Mouse (Mus musculus) embryonic stem cell, embryonic (primary cell): Measurements from ENCODE around the gene Tas2r135.

ENCODE experiments used
- CTCF ChIA-PET, 4 experiments: fragments of 300-600 bp in 2 of 4; fragments of 350-600 bp in 2 of 4; sonication (Branson Sonifier 250); formaldehyde crosslinking; loops; one replicate each; lab custom pipeline; 2022; ENCODE audit warnings: inconsistent platforms in 2 of 4; lab: Charles Lee
- POLR2A ChIA-PET, 4 experiments: fragments of 300-600 bp in 2 of 4; fragments of 350-600 bp in 2 of 4; sonication (Branson Sonifier 250); formaldehyde crosslinking; loops; one replicate each; lab custom pipeline; 2022; ENCODE audit warnings: antibody characterized with exemption in 4 of 4, inconsistent platforms in 1 of 4; lab: Charles Lee

The Tas2r135 gene

DNA sequence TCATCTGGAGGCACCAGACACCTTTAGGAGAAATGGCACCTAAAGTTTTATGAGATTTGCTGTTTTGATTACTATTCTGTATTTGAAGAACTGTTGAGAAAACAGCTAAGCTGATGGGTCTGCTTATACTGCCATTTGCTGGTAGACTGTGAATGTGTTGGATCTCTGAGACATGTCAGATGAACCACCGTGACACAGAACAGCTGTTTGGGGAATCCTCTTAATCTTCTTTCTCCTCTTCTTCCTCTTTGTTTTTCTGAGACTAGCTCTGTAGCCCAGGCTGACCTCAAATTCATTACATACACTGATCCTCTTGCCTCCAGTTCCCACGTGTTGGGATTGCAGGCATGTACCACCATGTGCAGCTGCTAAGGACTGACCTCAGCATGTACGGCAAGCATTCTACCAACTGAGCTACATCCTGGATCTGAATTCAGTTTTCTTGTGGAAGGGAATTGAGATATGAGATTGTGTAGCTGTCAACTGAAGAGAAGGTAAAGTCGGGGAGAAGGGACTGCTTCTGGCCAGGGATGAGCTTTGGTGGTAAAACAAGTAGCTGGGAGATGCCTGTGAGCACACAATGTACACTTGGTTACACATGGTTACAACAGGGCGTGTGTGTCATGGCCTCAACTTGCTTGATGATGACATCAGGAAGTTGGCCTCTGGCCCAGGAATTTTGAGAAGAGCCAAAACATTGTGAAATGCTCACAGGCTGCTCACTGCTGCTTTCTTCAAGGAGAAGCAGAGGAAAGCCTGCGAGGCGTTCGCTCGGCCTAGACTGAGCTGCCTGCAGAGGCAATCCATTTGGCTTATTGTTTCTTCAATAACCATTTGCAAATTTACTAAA lies 9.0 kb upstream of the Tas2r135 start:
- ChIA-PET CTCF (interaction anchor here in 1 of 4 experiments (0.6 kb wide), 1 partner anchor 189 kb away, joined by 3 read pairs; no protein-coding TSS in a partner anchor), POLR2A (no interaction called here)

DNA sequence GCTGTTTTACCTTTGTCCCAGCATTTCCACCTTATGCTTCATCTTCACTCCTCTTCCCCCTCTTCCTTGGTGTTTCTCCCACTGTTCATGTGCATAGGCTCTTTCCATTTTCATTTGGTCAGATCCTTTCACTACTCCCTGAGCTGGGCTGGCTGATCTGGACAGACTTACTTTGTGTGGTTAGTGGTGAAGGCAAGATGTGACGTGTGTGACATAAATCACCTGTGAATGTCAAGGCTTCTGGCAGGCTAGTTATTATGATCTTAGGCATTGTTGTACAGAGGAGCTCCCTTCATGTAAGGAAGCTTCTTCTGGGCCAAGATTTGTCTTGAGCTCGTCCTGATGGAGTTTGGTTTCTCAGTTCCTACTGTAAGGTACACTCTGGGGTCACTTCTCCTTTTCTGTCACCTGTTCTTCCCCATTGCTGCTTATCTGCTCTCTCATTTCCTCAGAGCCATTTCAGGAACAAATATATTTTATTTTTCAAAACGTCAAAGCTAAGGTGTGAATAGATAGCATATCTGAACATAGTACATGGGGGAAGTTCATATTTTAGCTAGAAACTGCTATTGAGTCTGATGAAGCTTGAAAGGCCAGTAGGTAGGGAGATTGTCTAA lies 8.1 kb upstream of the Tas2r135 start:
- ChIA-PET POLR2A (no interaction called here), CTCF (interaction anchor here in 1 of 4 experiments (0.6 kb wide), 1 partner anchor 196 kb away, joined by 9 read pairs; no protein-coding TSS in a partner anchor)

DNA sequence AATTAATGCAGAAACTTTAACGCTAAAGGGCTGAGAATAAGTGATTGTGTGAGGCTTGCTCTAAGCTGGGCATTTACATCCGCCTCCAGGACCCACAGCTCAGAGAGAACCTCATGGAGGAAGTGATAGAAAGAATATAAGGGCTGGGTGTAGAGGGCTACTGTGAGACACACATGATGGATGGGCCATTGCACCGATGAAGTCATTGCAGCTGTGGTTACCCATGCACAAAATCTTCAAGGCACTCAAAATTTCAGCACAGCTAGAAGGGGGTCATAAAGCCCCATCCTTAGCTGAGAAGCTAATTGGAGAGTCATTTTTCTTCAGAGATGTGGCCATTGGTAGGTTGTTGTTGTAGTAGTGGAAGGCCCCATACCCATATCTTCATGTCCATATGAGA lies 6.9 kb upstream of the Tas2r135 start:
- ChIA-PET POLR2A (no interaction called here), CTCF (no interaction called here)

DNA sequence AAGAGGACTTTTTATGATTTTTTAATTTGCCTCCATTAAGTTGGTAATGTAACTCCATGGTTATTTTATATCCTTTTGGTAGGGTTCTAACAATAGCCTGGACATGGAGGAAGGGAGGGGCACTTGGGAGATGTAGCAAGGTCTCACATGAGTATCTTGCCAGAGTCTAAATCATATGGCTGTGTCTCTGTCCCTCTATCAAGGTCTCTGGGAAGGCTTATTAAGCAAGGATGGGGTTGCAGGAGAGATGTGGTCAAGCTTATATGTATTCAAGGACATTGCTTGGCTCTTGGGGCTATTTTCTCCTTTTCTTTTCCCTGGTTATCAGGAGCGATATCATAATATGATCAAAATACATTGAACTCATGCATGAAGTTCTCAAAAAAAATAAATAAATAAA lies 6.2 kb upstream of the Tas2r135 start:
- CTCF ChIA-PET: no interaction called here
- POLR2A ChIA-PET: no interaction called here

DNA sequence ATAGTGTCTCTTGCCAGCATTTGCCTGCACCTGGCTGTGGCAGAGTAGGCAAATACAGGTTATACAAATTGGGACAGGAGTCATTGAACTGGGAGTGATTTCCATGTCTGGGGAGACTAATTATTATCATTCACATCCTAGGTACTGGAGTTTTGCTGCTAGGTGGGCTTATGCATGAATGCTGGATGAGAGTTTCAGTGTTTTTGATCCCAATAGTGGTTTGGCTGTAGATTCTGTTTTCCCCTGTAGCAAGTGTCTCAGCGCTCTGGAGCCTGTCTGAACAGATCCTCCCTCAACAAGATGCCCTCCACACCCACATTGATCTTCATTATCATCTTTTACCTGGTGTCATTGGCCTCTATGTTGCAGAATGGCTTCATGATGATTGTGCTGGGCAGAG lies 5.3 kb upstream of the Tas2r135 start, which contains the start of gene Tas2r143:
TSS of gene Tas2r143 (plus strand) at position 301 of the 400 bp plus-strand sequence.
- ChIA-PET POLR2A (no interaction called here), CTCF (no interaction called here)

DNA sequence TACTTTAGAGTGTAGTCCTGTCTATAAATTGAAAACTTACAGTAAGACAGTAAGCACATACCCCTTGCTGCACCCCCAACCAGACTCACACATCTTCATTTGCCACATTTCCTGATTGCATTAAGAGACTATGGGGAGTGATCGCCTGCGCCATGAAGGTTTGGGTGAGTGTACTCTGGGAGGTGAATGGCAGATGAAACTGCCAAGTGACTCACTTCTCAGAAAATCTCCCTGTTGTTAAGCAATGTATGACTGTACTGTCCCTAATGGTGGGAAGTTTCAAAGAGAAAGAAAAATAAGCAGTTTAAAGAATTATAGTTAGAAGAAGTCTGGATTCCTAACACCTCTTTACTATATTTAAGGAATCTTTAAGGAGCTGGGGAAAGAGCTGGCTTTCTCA lies 14.2 kb downstream of the Tas2r135 start:
- ChIA-PET CTCF (no interaction called here), POLR2A (no interaction called here)

DNA sequence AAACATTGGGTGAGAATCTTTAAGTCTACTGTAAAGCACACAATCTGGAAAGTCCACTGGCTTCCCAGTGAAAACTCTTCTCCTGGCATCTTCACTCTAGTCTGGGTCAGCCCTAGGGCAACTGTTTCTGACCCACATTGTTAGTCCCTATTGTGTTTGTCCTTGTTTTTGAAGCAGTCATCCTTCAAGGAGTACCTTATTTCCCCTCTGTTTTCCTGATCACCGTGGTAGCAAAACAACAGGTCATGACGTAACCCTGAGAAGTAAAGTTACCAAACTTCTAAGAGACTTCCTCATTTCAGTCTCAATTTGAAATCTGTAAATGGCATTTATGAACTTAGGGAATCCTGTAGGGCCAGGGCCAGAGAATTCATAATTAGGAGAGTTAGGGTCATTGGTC lies 16.2 kb downstream of the Tas2r135 start:
- CTCF ChIA-PET: no interaction called here
- POLR2A ChIA-PET: no interaction called here

DNA sequence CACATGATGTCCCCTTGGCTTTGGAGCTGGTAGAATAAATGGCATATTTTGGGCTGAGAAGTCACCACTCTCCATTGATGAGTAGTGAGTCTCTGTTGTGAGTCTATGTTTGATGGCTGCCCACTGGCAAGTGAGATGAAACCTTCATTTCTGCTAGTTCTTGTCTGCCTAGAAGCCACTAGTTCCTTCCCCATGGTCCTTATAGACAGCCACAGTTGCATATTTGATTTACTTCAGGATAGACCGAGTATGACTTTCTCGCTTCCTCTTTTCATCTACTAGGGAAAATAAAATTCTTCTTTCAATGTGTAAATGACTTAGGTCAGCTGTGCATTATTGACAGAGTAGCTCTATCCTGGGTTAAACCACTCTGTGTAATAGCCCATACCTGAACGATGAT lies 19.2 kb downstream of the Tas2r135 start:
- POLR2A ChIA-PET: no interaction called here
- CTCF ChIA-PET: no interaction called here

DNA sequence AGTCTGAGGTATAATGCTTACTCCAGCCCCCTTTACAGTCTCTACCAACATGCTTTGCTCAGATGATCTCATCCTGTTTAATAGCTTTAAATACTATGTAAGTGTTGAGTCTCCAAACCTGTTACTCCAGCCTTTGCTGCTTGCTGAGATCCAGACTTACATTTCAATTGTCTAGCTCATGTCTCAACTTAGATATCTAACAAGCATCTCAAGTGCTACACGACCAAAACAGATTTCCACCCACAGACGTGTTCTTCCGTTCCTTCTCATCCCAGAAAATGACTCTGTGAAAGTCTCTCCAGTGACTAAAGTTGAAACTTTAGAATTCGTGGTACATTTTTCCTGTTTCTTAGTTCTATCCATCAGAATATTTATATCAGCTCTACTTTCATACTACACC lies 21.1 kb downstream of the Tas2r135 start:
- CTCF ChIA-PET: interaction anchor here in 1 of 4 experiments (0.7 kb wide), 1 partner anchor 35 kb away, joined by 3 read pairs; no protein-coding TSS in a partner anchor
- POLR2A ChIA-PET: interaction anchor here in 1 of 4 experiments (0.6 kb wide), 1 partner anchor 180 kb away, joined by 4 read pairs; no protein-coding TSS in a partner anchor

DNA sequence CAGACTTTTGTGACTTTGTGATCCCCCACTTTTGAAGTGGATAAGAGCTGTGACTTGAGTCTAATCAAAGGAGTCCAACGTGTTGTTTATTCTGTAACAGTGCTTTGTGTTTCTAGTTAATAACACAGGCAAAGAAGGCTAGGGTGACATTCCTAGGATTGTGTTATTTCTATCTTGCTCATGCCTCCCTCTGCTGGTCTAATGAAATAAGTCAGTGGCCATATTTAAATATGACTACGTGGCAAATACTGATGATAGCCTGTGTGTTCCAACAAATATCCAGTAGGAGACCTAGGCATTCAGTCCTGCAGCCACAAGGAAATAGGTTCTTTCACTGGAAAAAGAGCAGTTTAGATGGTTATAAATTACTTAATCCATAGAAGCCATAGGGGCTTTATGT lies 28.3 kb downstream of the Tas2r135 start:
- POLR2A ChIA-PET: no interaction called here
- CTCF ChIA-PET: no interaction called here

DNA sequence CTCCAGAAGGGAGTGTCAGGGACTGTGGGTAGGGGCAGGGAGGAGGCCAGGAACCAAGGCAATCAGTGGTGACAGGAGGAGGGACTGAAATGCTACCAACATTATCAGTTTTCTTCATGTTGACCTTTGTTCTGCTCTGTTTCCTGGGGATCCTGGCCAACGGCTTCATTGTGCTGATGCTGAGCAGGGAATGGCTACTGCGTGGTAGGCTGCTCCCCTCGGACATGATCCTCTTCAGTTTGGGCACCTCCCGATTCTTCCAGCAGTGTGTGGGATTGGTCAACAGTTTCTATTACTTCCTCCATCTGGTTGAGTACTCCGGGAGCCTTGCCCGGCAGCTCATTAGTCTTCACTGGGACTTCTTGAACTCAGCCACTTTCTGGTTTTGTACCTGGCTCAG lies 29.2 kb downstream of the Tas2r135 start, which contains the start of gene Tas2r126:
TSS of gene Tas2r126 (plus strand) at position 90 of the 400 bp plus-strand sequence.
- ChIA-PET CTCF (no interaction called here), POLR2A (no interaction called here)

DNA sequence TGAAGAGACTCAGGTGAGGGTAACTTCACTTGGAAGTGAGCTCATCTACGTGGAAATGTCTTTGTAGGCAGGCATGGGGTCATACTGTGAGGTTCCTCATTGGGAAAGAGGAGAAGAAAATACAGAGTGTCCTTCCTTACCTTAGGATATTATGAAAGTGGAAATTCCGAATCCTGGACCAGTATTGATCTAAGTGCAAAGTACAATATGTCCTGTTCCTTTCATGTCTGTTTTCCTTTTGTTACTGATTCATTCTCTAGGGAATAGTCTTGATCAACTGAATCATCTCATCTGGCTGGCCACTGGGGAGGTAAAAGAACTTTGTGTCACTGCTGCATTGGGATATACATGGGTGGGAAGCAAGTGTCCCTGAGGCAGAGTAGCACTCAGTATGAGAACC lies 30.3 kb downstream of the Tas2r135 start:
- ChIA-PET POLR2A (no interaction called here), CTCF (no interaction called here)

DNA sequence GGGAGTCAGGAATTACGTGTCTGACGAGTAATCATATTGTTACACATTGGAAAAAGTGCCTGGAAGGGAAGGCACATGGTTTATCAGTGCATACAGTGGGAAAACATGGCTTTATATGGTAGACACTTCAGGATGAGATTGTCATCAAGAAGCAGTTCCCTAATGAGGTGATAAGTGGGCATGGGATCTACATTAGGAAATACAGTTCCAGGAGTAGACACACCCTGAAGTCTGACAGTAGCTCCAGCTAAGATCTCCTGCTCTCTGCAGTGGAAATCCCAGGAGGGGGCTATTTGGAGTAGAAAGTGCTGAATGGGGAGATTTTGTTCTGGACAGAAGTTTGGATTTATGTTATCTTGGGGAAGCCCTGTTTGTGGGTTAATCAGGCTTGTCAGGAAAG lies 36.2 kb downstream of the Tas2r135 start:
- CTCF ChIA-PET: interaction anchor here in 1 of 4 experiments (0.7 kb wide), 1 partner anchor 171 kb away, joined by 3 read pairs; no protein-coding TSS in a partner anchor
- POLR2A ChIA-PET: no interaction called here

DNA sequence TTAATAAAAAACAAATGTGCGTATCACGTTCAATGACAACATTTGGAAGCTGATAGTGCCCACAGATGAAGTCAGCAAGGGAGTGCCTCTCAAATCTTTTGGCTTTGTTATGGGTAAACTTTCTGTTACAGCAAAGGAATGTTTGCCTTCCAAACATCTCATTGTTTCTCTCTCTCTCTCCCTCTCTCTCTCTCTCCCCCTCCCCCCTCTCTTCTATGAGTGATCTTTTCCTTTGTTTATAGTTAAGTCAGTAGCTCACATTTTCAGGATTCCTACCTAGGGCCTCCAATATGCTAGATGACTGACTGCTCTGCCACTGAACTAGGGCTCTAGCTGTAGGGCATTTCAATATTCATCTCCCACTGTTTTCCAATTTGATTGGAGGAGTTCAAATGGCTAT lies 39.3 kb downstream of the Tas2r135 start:
- POLR2A ChIA-PET: no interaction called here
- CTCF ChIA-PET: interaction anchor here in 1 of 4 experiments (0.6 kb wide), 1 partner anchor 782 kb away, joined by 3 read pairs; no protein-coding TSS in a partner anchor

DNA sequence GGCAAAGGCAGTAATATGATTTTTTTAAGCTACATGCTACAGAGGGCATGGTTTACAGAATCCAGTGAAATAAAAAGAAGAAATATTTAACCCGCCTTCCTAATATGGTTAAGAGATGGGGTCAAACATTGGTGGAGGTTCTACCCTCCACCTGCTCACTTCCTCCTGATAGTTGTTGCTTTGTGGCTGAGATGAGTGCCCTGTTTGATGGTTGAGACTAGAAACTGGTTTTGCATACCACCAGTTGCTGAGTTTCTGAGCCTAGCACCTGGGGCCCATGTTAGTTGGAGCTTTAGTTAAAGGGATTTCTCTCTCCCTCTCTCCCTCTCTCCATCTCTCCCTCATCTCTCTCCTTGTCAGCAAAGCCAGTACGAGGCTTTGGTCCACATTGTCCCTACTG lies 42.1 kb downstream of the Tas2r135 start:
- POLR2A ChIA-PET: no interaction called here
- CTCF ChIA-PET: no interaction called here
